Mouse (Mus musculus): Measurements from ENCODE around the gene Lrrc56. TPM values are rescaled to one million over a fixed set of nuclear protein-coding genes. Genes with fewer than 3 reads are reported as not detected.

Gene Lrrc56
- polyA plus RNA-seq, 1 experiment from 2014 or later = 2.3 TPM

GRCm38 (mm10) chr7:141173323-141173850 lies 20.6 kb upstream of the Lrrc56 start:
- Histone ChIP-seq H3K4me3 (ENCODE audit: inconsistent target) (peak overlapping the region; percentile 64), H3K79me2 (ENCODE audit: inconsistent target) (peaks cover 36% of the 10 kb centered on the region), H3K27ac (peak overlapping the region; percentile 94), H3K36me3 (ENCODE audit: inconsistent target) (no peaks in the 10 kb centered on the region)
- 75% methylated on average over 5 of the region's 5 CpGs for WGBS (ENCODE audit: missing documents)

GRCm38 (mm10) chr7:141175068-141175467 lies 18.9 kb upstream of the Lrrc56 start:
- 93% methylated on average over 4 of the region's 4 CpGs for WGBS (ENCODE audit: missing documents)
- Histone ChIP-seq H3K36me3 (ENCODE audit: inconsistent target) (no peaks in the 10 kb centered on the region), H3K4me3 (ENCODE audit: inconsistent target) (no peak overlapping the region), H3K79me2 (ENCODE audit: inconsistent target) (peaks cover 19% of the 10 kb centered on the region), H3K27ac (no peak overlapping the region)

GRCm38 (mm10) chr7:141176173-141176572 lies 17.8 kb upstream of the Lrrc56 start:
- WGBS (ENCODE audit: missing documents) = 5% methylated on average over 8 of the region's 8 CpGs
- Histone ChIP-seq H3K4me3 (ENCODE audit: inconsistent target) (no peak overlapping the region), H3K27ac (no peak overlapping the region), H3K36me3 (ENCODE audit: inconsistent target) (no peaks in the 10 kb centered on the region), H3K79me2 (ENCODE audit: inconsistent target) (peaks cover 8% of the 10 kb centered on the region)

- WGBS (ENCODE audit: missing documents) = 96% methylated on average over 3 of the region's 3 CpGs
- H3K27ac ChIP-seq = no peak overlapping the region
- H3K4me3 ChIP-seq (ENCODE audit: inconsistent target) = no peak overlapping the region
- peaks cover 18% of the 10 kb centered on the region for H3K36me3 ChIP-seq (ENCODE audit: inconsistent target)
- H3K79me2 ChIP-seq (ENCODE audit: inconsistent target) = peaks cover 12% of the 10 kb centered on the region
Measured at GRCm38 (mm10) chr7:141188194-141188593, 5.8 kb upstream of the Lrrc56 start.

DNA sequence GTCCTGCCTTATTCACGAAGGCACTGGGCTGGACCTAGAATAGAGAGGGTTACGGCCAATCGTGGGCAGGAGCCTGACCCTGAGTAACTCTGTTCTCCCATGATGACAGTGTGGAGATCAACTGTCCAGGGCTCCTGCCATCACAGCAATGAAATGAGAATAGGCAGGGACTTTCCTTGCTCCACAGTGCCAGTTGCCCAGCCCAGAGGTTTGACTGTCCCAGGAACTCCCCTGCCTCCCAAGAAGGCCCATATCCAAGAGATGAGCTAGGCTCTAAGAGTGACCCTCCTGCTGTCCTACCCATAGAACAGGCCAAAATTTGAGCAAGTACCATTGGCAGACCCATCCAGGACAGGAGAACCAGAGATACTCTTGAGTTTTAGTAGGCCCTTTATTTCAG lies 5.2 kb upstream of the Lrrc56 start:
- Histone ChIP-seq H3K4me3 (ENCODE audit: inconsistent target) (no peak overlapping the region), H3K27ac (no peak overlapping the region), H3K79me2 (ENCODE audit: inconsistent target) (peaks cover 14% of the 10 kb centered on the region), H3K36me3 (ENCODE audit: inconsistent target) (peaks cover 18% of the 10 kb centered on the region)
- WGBS (ENCODE audit: missing documents) = 94% methylated on average over 3 of the region's 3 CpGs

DNA sequence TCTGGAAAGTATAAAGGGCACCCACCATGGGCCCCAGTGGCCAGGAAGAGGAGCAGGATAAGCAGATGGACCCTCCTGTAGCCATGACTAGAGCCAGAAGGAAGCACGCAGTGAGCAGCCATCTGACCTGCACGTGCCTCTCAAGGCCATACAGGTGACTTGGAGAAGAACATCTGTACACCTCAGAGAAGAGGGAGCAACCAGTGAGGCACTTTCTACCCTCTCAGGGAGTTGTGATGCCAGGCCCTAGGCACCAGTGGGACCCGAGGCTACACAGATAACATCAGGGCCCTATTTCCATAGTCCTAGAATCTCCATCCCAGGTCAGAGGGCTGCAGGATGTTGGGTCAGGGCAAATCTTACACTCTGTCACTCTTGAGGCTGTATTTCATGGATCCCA lies 3.7 kb upstream of the Lrrc56 start:
- Histone ChIP-seq H3K79me2 (ENCODE audit: inconsistent target) (peaks cover 14% of the 10 kb centered on the region), H3K4me3 (ENCODE audit: inconsistent target) (no peak overlapping the region), H3K36me3 (ENCODE audit: inconsistent target) (peaks cover 18% of the 10 kb centered on the region), H3K27ac (no peak overlapping the region)
- WGBS (ENCODE audit: missing documents) = 89% methylated on average over 3 of the region's 3 CpGs

DNA sequence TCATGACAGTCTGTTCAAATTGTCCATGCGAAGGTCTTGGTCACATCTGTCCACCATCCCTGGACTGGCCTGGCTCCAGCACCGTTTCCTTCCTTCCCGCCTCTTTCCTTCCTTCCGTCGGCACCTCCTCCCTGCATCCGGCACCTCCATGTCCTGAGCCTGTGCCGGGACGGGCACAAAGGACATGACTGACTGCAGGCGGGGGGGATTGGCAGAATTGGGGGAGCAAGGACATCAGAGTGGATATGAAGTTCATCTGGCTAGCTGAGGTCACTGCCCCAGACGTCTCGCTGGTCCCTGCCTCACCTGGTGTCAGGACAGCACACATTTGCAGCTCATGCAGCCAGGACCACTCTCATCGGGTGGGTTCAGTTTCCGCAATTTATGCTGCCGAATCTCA lies 2.9 kb upstream of the Lrrc56 start:
- peaks cover 18% of the 10 kb centered on the region for H3K36me3 ChIP-seq (ENCODE audit: inconsistent target)
- no peak overlapping the region for H3K4me3 ChIP-seq (ENCODE audit: inconsistent target)
- 93% methylated on average over 13 of the region's 14 CpGs for WGBS (ENCODE audit: missing documents)
- H3K27ac ChIP-seq = no peak overlapping the region
- H3K79me2 ChIP-seq (ENCODE audit: inconsistent target) = peaks cover 14% of the 10 kb centered on the region

GRCm38 (mm10) chr7:141191796-141192685 lies 1.9 kb upstream of the Lrrc56 start:
- H3K4me3 ChIP-seq (ENCODE audit: inconsistent target) = no peak overlapping the region
- WGBS (ENCODE audit: missing documents) = 97% methylated on average over 21 of the region's 24 CpGs
- peaks cover 18% of the 10 kb centered on the region for H3K36me3 ChIP-seq (ENCODE audit: inconsistent target)
- no peak overlapping the region for H3K27ac ChIP-seq
- peaks cover 14% of the 10 kb centered on the region for H3K79me2 ChIP-seq (ENCODE audit: inconsistent target)

GRCm38 (mm10) chr7:141192776-141193347 lies 1.1 kb upstream of the Lrrc56 start:
- H3K4me3 ChIP-seq (ENCODE audit: inconsistent target) = peak overlapping the region; percentile 54
- H3K36me3 ChIP-seq (ENCODE audit: inconsistent target) = peaks cover 18% of the 10 kb centered on the region
- H3K79me2 ChIP-seq (ENCODE audit: inconsistent target) = peaks cover 14% of the 10 kb centered on the region
- peak overlapping the region; percentile 38; the same call in 1 of the 2 replicates for H3K27ac ChIP-seq
- 35% methylated on average over 12 of the region's 12 CpGs for WGBS (ENCODE audit: missing documents)

DNA sequence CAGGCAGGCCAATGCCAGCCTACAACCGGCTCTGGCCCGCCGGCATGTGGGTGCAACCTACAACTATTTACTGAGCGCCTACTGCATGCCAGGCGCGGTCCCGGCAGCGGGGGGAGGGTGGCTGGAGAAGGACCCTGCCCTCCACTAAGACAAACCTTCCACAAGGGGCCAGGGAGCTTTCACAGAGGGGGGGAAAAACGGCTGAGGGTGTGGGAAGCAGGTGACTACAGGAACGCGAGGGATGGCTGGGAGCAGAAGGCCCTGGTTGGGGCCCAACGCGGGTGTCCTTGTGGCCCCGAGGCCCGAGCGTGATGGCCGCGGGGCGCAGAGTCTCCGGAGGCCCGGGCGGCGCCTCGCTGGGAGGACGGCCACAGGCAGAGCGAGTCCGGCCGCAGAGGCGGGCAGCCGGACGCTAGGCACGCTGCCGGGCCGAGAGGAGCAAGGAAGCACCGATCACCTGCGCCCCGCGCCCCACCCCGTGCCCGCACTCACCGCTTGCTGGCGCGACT lies 555 bp upstream of the Lrrc56 start:
- peaks cover 14% of the 10 kb centered on the region for H3K79me2 ChIP-seq (ENCODE audit: inconsistent target)
- H3K4me3 ChIP-seq (ENCODE audit: inconsistent target) = peak overlapping the region; percentile 54
- H3K27ac ChIP-seq = peak overlapping the region; percentile 38
- peaks cover 18% of the 10 kb centered on the region for H3K36me3 ChIP-seq (ENCODE audit: inconsistent target)
- 0% methylated on average over 40 of the region's 43 CpGs for WGBS (ENCODE audit: missing documents)

GRCm38 (mm10) chr7:141194409-141194808 lies 452 bp downstream of the Lrrc56 start:
- Histone ChIP-seq H3K27ac (peak overlapping the region; percentile 45), H3K4me3 (ENCODE audit: inconsistent target) (peak overlapping the region; percentile 78), H3K36me3 (ENCODE audit: inconsistent target) (peaks cover 18% of the 10 kb centered on the region), H3K79me2 (ENCODE audit: inconsistent target) (peaks cover 14% of the 10 kb centered on the region)
- WGBS (ENCODE audit: missing documents) = under 1% methylated on average over 23 of the region's 23 CpGs

GRCm38 (mm10) chr7:141194830-141195229 lies 873 bp downstream of the Lrrc56 start:
- peaks cover 18% of the 10 kb centered on the region for H3K36me3 ChIP-seq (ENCODE audit: inconsistent target)
- H3K4me3 ChIP-seq (ENCODE audit: inconsistent target) = peak overlapping the region; percentile 78
- H3K27ac ChIP-seq = peak overlapping the region; percentile 45; the same call in 1 of the 2 replicates
- 5% methylated on average over 25 of the region's 28 CpGs for WGBS (ENCODE audit: missing documents)
- H3K79me2 ChIP-seq (ENCODE audit: inconsistent target) = peaks cover 14% of the 10 kb centered on the region

DNA sequence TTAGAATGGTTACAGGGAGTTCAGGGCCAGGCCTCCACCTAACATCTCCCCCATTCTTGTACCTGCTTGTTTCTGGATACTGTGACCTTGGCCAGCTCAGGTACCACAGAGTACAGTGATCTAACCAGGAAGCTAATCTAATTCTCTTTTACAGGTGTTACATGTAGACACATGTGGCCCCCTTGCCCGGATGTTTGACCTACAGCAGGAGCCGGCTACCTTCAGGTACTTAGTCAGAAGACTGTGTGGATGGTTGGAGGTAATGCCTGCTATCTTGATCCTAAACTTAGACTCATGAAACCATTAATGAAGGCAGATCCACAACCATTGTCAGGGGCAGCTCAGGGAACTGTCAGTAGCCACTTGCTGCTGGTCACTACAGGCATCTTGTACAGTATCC lies 1.8 kb downstream of the Lrrc56 start:
- Histone ChIP-seq H3K79me2 (ENCODE audit: inconsistent target) (peaks cover 14% of the 10 kb centered on the region), H3K27ac (no peak overlapping the region), H3K4me3 (ENCODE audit: inconsistent target) (no peak overlapping the region), H3K36me3 (ENCODE audit: inconsistent target) (peaks cover 9% of the 10 kb centered on the region)
- 100% methylated on average over 2 of the region's 2 CpGs for WGBS (ENCODE audit: missing documents)

DNA sequence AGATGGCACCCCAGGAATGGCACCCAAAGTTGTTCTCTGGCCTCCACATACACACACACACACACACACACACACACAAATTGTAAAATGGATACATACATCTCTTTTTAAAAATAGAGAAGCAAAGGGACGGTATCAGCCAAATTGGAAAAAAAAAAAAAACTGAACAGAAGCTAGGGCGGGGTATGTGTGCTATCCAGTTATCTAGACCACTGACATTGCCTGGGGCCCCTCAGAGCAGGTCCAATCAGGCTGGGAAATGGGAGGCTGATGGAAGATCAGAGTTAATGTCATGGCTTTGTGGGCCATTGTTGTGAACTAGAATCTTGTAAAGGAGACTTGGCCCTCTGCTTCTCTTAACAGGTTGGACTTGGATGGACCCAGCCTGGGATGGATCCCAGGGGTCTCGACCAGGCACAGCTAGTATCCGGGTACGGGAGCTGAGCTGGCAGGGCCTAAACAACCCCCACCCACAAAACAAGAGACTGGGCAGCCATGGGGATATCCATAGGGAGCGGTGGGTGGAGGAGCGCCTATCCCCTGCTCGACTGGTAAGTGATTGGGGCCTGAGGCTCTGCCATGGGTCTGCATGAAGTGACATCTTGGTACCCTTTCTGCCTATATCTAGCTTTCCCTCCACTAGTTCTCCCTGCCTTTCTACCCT lies 2.8 kb downstream of the Lrrc56 start:
- 95% methylated on average over 8 of the region's 8 CpGs for WGBS (ENCODE audit: missing documents)
- Histone ChIP-seq H3K36me3 (ENCODE audit: inconsistent target) (no peaks in the 10 kb centered on the region), H3K27ac (no peak overlapping the region), H3K79me2 (ENCODE audit: inconsistent target) (peaks cover 14% of the 10 kb centered on the region), H3K4me3 (ENCODE audit: inconsistent target) (no peak overlapping the region)

Data from macrophage (primary cell).